Mouse (Mus musculus) liver, postnatal 0 days (tissue): Measurements from ENCODE around the gene Prkar1a.

Source experiments
- CTCF ChIP-seq: sonication (generic); IDR thresholded peaks from 2 replicates; pipeline ENCODE4 v1.5.1; 2016; ENCODE audit warnings: antibody characterized with exemption, low read depth
- EP300 ChIP-seq: IDR thresholded peaks from 2 replicates; pipeline ENCODE4 v1.6.1; 2016; ENCODE audit warnings: antibody characterized with exemption, low read depth, mild to moderate bottlenecking

DNA sequence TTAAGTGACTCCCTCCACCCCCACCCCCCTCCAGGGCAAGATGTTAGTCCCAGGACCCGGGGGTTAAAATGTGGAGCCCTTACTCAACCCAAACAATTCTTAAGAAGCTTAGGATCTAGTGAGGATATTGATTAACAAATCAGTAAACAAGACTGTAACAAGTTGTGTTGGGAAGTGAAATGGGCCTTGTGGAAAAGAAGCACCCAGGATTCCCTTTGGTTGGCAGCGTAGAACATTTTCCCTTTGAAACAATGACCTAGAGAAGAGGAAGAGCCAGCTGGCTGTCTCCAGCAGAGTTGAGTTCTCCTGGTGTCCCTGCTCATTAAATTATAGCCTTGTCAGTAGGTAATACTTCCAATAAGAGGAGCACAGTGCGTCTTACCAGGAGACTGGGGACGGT, 59.6 kb downstream of the Prkar1a start:
- TF ChIP-seq CTCF (no peak), EP300 (no peak)
